Mouse (Mus musculus) intestine, embryonic 15.5 days (tissue): ENCODE measurements around the gene Pln. TPM values are rescaled to one million over a fixed set of nuclear protein-coding genes. Genes with fewer than 3 reads are reported as not detected.
A peak's percentile ranks its signal among the peaks of the same experiment; 100 is the strongest.

Source experiments
- ATAC-seq: fragments of 200-750 bp; cut with Nextera tagmentation; 2 replicates; pipeline ENCODE4 v1.8.0; 2017; ENCODE audit warnings: moderate TSS enrichment, moderate library complexity
- H3K27ac ChIP-seq: fragments of 300-500 bp; sonication (generic); 2 replicates; pipeline ENCODE4 v1.5.1; 2015; ENCODE audit warnings: mild to moderate bottlenecking, inconsistent platforms
- H3K27me3 ChIP-seq: fragments of 300-500 bp; sonication (generic); replicated peaks from 2 replicates; pipeline ENCODE4 v1.6.1; 2015; ENCODE audit warnings: inconsistent platforms
- H3K36me3 ChIP-seq: fragments of 300-500 bp; sonication (generic); 2 replicates; pipeline ENCODE4 v1.6.1; 2015; ENCODE audit warnings: inconsistent platforms
- H3K4me1 ChIP-seq: fragments of 300-500 bp; sonication (generic); replicated peaks from 2 replicates; pipeline ENCODE4 v1.6.1; 2015; ENCODE audit warnings: inconsistent platforms
- H3K4me2 ChIP-seq: fragments of 300-500 bp; sonication (generic); replicated peaks from 2 replicates; pipeline ENCODE4 v1.6.1; 2015; ENCODE audit warnings: mild to moderate bottlenecking, inconsistent platforms
- H3K4me3 ChIP-seq: fragments of 300-500 bp; sonication (generic); replicated peaks from 2 replicates; pipeline ENCODE4 v1.5.1; 2015; ENCODE audit warnings: inconsistent platforms
- H3K9ac ChIP-seq: fragments of 300-500 bp; sonication (generic); 2 replicates; pipeline ENCODE4 v1.6.1; 2015; ENCODE audit warnings: inconsistent platforms
- H3K9me3 ChIP-seq: fragments of 300-500 bp; sonication (generic); 2 replicates; pipeline ENCODE4 v1.6.1; 2016; ENCODE audit warnings: inconsistent platforms
- WGBS: fragments of 180-500 bp; shearing (Covaris S2); methylation state at CpG from one replicate; pipeline ENCODE4 v1.1.7; 2015; 5-methylcytosine and 5-hydroxymethylcytosine counted together
- polyA plus RNA-seq: library from polyadenylated mRNA; unstranded; fragments of >200 nt; fragmentation: Nextera tagmentation; extraction: Ambion mirVana; gene quantifications from 2 replicates; pipeline ENCODE4 v1.2.1, GENCODE M21; 2015

Gene Pln
- polyA plus RNA-seq, 1 experiment from 2014 or later = 2.0 TPM

- no peak overlapping the region for H3K4me3 ChIP-seq
- 0 out of 2 replicates have a peak, but pooled peaks cover 3% of the 10 kb centered on the region for H3K9me3 ChIP-seq
- no peak overlapping the region for H3K4me2 ChIP-seq
- H3K27me3 ChIP-seq = no peaks in the 10 kb centered on the region
- H3K9ac ChIP-seq = no peak overlapping the region
- H3K4me1 ChIP-seq = no peaks in the 10 kb centered on the region
- 91% methylated on average over 6 of the region's 6 CpGs for WGBS
- no peak overlapping the region for H3K27ac ChIP-seq
- no peaks in the 10 kb centered on the region for H3K36me3 ChIP-seq
- ATAC-seq = no peak
These were observed 36.6 kb downstream of the Pln start for GRCm38 (mm10) chr10:53373885-53374578.

GRCm38 (mm10) chr10:53377096-53377495 is 39.6 kb downstream of the Pln start:
- H3K4me2 ChIP-seq = no peak overlapping the region
- H3K4me3 ChIP-seq = no peak overlapping the region
- no peaks in the 10 kb centered on the region for H3K4me1 ChIP-seq
- H3K9ac ChIP-seq = no peak overlapping the region
- H3K27ac ChIP-seq = no peak overlapping the region
- H3K9me3 ChIP-seq = 0 out of 2 replicates have a peak, but pooled peaks cover 3% of the 10 kb centered on the region
- no peak for ATAC-seq
- no peaks in the 10 kb centered on the region for H3K27me3 ChIP-seq
- H3K36me3 ChIP-seq = no peaks in the 10 kb centered on the region

- Histone ChIP-seq H3K4me2 (peak overlapping the region; percentile 76), H3K9me3 (no peaks in the 10 kb centered on the region), H3K27ac (no peak overlapping the region), H3K27me3 (no peaks in the 10 kb centered on the region), H3K4me1 (no peaks in the 10 kb centered on the region), H3K4me3 (peak overlapping the region; percentile 95), H3K9ac (0 out of 2 replicates have a peak overlapping the region, but pooled peaks have one; percentile 91), H3K36me3 (no peaks in the 10 kb centered on the region)
- 69% methylated on average over 6 of the region's 6 CpGs for WGBS
- ATAC-seq = no peak
These were observed 40.8 kb downstream of the Pln start for GRCm38 (mm10) chr10:53378296-53378695.

- Histone ChIP-seq H3K4me1 (no peaks in the 10 kb centered on the region), H3K27me3 (no peaks in the 10 kb centered on the region), H3K27ac (peak overlapping the region; percentile 98), H3K4me2 (peak overlapping the region; percentile 76), H3K9ac (peak overlapping the region; percentile 91), H3K4me3 (peak overlapping the region; percentile 95), H3K36me3 (no peaks in the 10 kb centered on the region), H3K9me3 (no peaks in the 10 kb centered on the region)
- peak; percentile 94 for ATAC-seq
- under 1% methylated on average over 59 of the region's 59 CpGs for WGBS
These were observed 41.7 kb downstream of the Pln start for GRCm38 (mm10) chr10:53378981-53379708.

- peak; percentile 99 for ATAC-seq
- Histone ChIP-seq H3K27me3 (no peaks in the 10 kb centered on the region), H3K4me3 (peak within 1 kb of the TSS; percentile 95), H3K4me1 (no peaks in the 10 kb centered on the region), H3K27ac (peak within 1 kb of the TSS; percentile 98), H3K36me3 (no peaks in the 10 kb centered on the region), H3K9ac (peak within 1 kb of the TSS; percentile 91), H3K9me3 (no peaks in the 10 kb centered on the region), H3K4me2 (peak within 1 kb of the TSS; percentile 76)
- WGBS = under 1% methylated on average over 31 of the region's 31 CpGs
These were observed 42.2 kb downstream of the Pln start, which contains the start of gene Cep85l for GRCm38 (mm10) chr10:53379709-53380106. Gene Cep85l (minus strand): TSS chr10:53379947.

- Histone ChIP-seq H3K4me1 (no peaks in the 10 kb centered on the region), H3K9me3 (no peaks in the 10 kb centered on the region), H3K27me3 (no peaks in the 10 kb centered on the region), H3K4me3 (no peak overlapping the region), H3K27ac (no peak overlapping the region), H3K4me2 (no peak overlapping the region), H3K9ac (no peak overlapping the region), H3K36me3 (no peaks in the 10 kb centered on the region)
- WGBS = 55% methylated on average over 7 of the region's 7 CpGs
- no peak for ATAC-seq
These were observed 45.4 kb downstream of the Pln start for GRCm38 (mm10) chr10:53382696-53383365.

GRCm38 (mm10) chr10:53384896-53385295 is 47.4 kb downstream of the Pln start:
- WGBS = 90% methylated on average over 1 of the region's 1 CpGs
- H3K4me1 ChIP-seq = no peaks in the 10 kb centered on the region
- no peak overlapping the region for H3K4me2 ChIP-seq
- no peaks in the 10 kb centered on the region for H3K9me3 ChIP-seq
- ATAC-seq = no peak
- no peak overlapping the region for H3K9ac ChIP-seq
- H3K4me3 ChIP-seq = no peak overlapping the region
- H3K36me3 ChIP-seq = no peaks in the 10 kb centered on the region
- no peaks in the 10 kb centered on the region for H3K27me3 ChIP-seq
- no peak overlapping the region for H3K27ac ChIP-seq

- H3K9ac ChIP-seq = no peak overlapping the region
- H3K4me2 ChIP-seq = no peak overlapping the region
- WGBS = 63% methylated on average over 5 of the region's 5 CpGs
- no peak for ATAC-seq
- no peaks in the 10 kb centered on the region for H3K36me3 ChIP-seq
- H3K9me3 ChIP-seq = no peaks in the 10 kb centered on the region
- no peak overlapping the region for H3K4me3 ChIP-seq
- no peaks in the 10 kb centered on the region for H3K27me3 ChIP-seq
- H3K27ac ChIP-seq = no peak overlapping the region
- no peaks in the 10 kb centered on the region for H3K4me1 ChIP-seq
These were observed 48.0 kb downstream of the Pln start for GRCm38 (mm10) chr10:53385438-53385837.

GRCm38 (mm10) chr10:53388227-53388920 is 50.9 kb downstream of the Pln start:
- Histone ChIP-seq H3K36me3 (no peaks in the 10 kb centered on the region), H3K27me3 (no peaks in the 10 kb centered on the region), H3K9ac (no peak overlapping the region), H3K27ac (no peak overlapping the region), H3K4me2 (no peak overlapping the region), H3K9me3 (no peaks in the 10 kb centered on the region), H3K4me3 (no peak overlapping the region), H3K4me1 (no peaks in the 10 kb centered on the region)
- WGBS = 66% methylated on average over 6 of the region's 6 CpGs
- ATAC-seq = no peak

- ATAC-seq = no peak
- H3K9ac ChIP-seq = no peak overlapping the region
- H3K36me3 ChIP-seq = no peaks in the 10 kb centered on the region
- no peak overlapping the region for H3K27ac ChIP-seq
- no peaks in the 10 kb centered on the region for H3K9me3 ChIP-seq
- H3K4me2 ChIP-seq = no peak overlapping the region
- H3K4me1 ChIP-seq = 0 out of 2 replicates have a peak, but pooled peaks cover 2% of the 10 kb centered on the region
- 73% methylated on average over 9 of the region's 9 CpGs for WGBS
- H3K27me3 ChIP-seq = no peaks in the 10 kb centered on the region
- no peak overlapping the region for H3K4me3 ChIP-seq
These were observed 57.6 kb downstream of the Pln start for GRCm38 (mm10) chr10:53394923-53395629.
